Mouse (Mus musculus): Measurements from ENCODE around the gene Hdac4. TPM values are rescaled to one million over a fixed set of nuclear protein-coding genes. Genes with fewer than 3 reads are reported as not detected.

Gene Hdac4
- polyA plus RNA-seq, 1 experiment from 2014 or later = 34.7 TPM

DNA sequence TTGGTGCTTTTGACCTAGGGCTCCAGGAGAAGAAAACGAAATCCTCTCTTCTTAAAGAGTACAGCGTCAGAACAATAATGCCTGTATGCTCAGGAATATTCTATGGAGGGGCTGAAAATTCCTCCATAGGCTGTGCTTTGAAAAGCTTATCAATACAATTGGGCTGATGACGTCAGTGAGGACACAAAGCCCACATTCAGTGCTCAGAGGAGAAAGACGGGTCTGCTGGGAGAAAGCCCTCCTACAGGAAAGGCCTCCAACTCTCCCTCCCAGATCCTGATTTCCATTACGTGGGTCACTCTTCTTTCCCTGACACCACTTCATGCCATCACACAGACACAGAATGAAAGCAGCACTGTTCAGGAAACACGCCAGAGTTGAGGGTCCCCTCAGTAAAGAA, 159.7 kb downstream of the Hdac4 start:
- peaks cover 8% of the 10 kb centered on the region; the same call in 1 of the 2 replicates for H3K36me3 ChIP-seq
- H3K27me3 ChIP-seq = no peaks in the 10 kb centered on the region
- no peaks in the 10 kb centered on the region for H3K9me3 ChIP-seq
- no peak overlapping the region for H3K27ac ChIP-seq
- peaks cover 27% of the 10 kb centered on the region for H3K4me1 ChIP-seq
- H3K9ac ChIP-seq = no peak overlapping the region
- H3K4me3 ChIP-seq = no peak overlapping the region
- no peak overlapping the region for H3K4me2 ChIP-seq
- 46% methylated on average over 6 of the region's 6 CpGs for WGBS
- no peak for ATAC-seq (ENCODE audit: insufficient number of reproducible peaks, insufficient read depth, low FRiP score, low TSS enrichment, low read depth)

DNA sequence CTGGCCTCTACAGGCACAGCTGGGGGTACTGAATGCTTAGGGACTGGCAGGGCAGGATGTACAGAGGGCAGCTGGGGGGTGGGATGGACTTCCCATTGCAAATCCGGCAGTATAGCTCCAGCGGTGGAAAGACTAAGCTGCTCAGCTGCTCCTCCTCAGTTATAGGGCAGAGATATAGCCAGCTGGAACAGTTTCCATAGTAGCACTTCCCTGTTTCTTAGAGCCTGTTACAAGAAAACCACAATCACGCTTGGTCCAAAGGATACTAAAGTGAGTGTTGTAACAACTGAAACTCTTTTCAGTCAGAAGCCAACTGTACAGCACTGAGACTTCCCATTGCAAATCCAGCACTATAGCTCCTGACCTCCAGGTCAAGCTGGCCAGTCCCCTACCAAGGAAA, 161.3 kb downstream of the Hdac4 start:
- Histone ChIP-seq H3K9ac (no peak overlapping the region), H3K4me3 (no peak overlapping the region), H3K27ac (no peak overlapping the region), H3K4me2 (no peak overlapping the region), H3K4me1 (peaks cover 19% of the 10 kb centered on the region), H3K9me3 (no peaks in the 10 kb centered on the region), H3K36me3 (peaks cover 18% of the 10 kb centered on the region), H3K27me3 (no peaks in the 10 kb centered on the region)
- no peak for ATAC-seq (ENCODE audit: insufficient number of reproducible peaks, insufficient read depth, low FRiP score, low TSS enrichment, low read depth)
- 84% methylated on average over 3 of the region's 3 CpGs for WGBS

DNA sequence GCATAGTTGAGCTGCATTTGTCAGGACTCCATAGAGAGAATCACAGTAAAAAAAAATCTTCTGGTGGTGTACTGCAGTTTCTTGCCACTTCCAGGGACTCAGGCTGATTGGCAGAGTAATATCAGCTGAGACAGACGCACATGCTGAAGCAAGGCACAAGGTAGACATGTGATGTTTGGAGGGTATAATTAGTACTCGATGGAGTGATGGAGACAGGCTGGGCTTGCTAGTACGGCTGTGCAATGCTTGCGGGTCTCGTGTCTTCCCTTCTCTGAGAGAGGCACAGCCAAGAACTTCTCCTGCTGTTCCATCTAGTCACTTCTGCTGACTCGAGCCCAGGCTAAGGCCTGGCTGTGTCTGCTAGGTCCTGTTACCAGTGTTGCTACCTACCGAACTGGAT, 162.0 kb downstream of the Hdac4 start:
- no peak for ATAC-seq (ENCODE audit: insufficient number of reproducible peaks, insufficient read depth, low FRiP score, low TSS enrichment, low read depth)
- H3K9me3 ChIP-seq = no peaks in the 10 kb centered on the region
- no peaks in the 10 kb centered on the region for H3K27me3 ChIP-seq
- H3K4me1 ChIP-seq = 0 out of 2 replicates have a peak, but pooled peaks cover 12% of the 10 kb centered on the region
- H3K9ac ChIP-seq = no peak overlapping the region
- no peak overlapping the region for H3K4me3 ChIP-seq
- no peak overlapping the region for H3K27ac ChIP-seq
- 82% methylated on average over 7 of the region's 7 CpGs for WGBS
- H3K4me2 ChIP-seq = no peak overlapping the region
- H3K36me3 ChIP-seq = peaks cover 24% of the 10 kb centered on the region

DNA sequence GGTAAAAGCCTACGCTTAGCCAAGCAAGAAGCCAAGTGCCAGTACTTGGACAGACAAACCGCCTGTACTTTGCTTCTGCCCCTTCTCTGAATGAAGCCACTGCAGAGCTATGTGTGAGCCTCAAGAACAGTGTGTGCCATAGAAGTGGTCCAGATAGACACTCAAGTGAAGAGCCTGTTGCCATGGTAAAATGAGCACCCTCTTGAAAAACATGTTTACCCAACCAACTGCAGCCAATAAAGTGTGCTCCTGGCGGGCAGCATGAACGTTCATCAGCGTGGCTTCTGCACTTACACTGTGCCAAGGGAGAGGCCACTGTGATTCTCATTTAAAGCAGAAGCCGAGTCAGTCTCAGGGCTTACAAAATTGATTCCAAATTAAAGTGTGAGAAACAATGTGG, 165.0 kb downstream of the Hdac4 start:
- 92% methylated on average over 6 of the region's 6 CpGs for WGBS

DNA sequence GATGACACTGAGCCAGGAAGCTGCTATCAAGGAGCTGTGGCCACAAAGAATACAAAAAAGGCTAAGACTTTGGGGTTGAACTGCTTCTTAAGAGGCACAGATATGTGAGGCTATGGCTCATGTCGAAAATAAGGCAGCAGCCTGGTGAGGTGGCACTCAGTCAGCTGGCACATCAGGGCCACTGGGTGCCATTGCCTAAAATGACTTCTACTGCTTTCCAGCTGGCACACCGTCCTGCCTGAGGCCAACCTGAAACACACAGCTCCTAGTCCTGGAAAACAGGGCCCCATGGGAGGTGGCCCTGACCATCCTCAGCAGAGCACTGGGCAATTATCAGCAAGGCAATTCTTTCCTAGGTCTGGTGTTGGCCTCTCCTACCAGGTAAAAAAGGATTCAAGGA, 167.3 kb downstream of the Hdac4 start:
- peaks cover 41% of the 10 kb centered on the region for H3K36me3 ChIP-seq
- H3K4me3 ChIP-seq = no peak overlapping the region
- H3K9ac ChIP-seq = no peak overlapping the region
- peaks cover 3% of the 10 kb centered on the region; the same call in 1 of the 2 replicates for H3K9me3 ChIP-seq
- WGBS = 86% methylated on average over 2 of the region's 2 CpGs
- H3K27ac ChIP-seq = no peak overlapping the region
- ATAC-seq (ENCODE audit: insufficient number of reproducible peaks, insufficient read depth, low FRiP score, low TSS enrichment, low read depth) = no peak
- no peak overlapping the region for H3K4me2 ChIP-seq
- no peaks in the 10 kb centered on the region for H3K4me1 ChIP-seq
- H3K27me3 ChIP-seq = no peaks in the 10 kb centered on the region

More for the DNA sequence above, 165.0 kb downstream of the Hdac4 start:
- no peak overlapping the region for H3K4me3 ChIP-seq
- no peaks in the 10 kb centered on the region for H3K27me3 ChIP-seq
- no peaks in the 10 kb centered on the region for H3K4me1 ChIP-seq
- no peak for ATAC-seq (ENCODE audit: insufficient number of reproducible peaks, insufficient read depth, low FRiP score, low TSS enrichment, low read depth)
- H3K36me3 ChIP-seq = peaks cover 49% of the 10 kb centered on the region
- H3K27ac ChIP-seq = no peak overlapping the region
- H3K9ac ChIP-seq = no peak overlapping the region
- peaks cover 3% of the 10 kb centered on the region; the same call in 1 of the 2 replicates for H3K9me3 ChIP-seq
- no peak overlapping the region for H3K4me2 ChIP-seq

DNA sequence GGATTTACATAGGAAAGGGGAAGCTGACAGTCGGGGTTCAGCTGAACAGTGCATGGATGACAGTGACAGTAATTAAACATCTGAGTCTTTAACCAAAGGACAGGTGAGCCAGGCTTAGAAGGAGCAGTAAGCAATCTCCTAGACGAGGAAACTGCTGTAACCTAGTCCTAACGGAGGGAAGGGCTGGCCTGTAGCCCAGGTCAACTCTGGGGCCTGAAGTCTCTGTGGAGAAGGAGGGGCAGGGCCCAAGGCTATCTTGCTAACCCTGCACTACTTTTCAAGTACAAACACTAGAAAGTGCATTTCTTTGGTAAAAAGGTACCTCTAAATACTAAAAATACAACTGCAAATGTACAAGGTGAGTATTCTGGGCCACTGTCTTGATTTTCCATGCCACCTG, 169.1 kb downstream of the Hdac4 start:
- Histone ChIP-seq H3K4me2 (no peak overlapping the region), H3K4me1 (no peaks in the 10 kb centered on the region), H3K27me3 (no peaks in the 10 kb centered on the region), H3K4me3 (no peak overlapping the region), H3K9me3 (peaks cover 3% of the 10 kb centered on the region; the same call in 1 of the 2 replicates), H3K9ac (no peak overlapping the region), H3K27ac (no peak overlapping the region), H3K36me3 (peaks cover 41% of the 10 kb centered on the region)
- 84% methylated on average over 3 of the region's 3 CpGs for WGBS
- no peak for ATAC-seq (ENCODE audit: insufficient number of reproducible peaks, insufficient read depth, low FRiP score, low TSS enrichment, low read depth)

DNA sequence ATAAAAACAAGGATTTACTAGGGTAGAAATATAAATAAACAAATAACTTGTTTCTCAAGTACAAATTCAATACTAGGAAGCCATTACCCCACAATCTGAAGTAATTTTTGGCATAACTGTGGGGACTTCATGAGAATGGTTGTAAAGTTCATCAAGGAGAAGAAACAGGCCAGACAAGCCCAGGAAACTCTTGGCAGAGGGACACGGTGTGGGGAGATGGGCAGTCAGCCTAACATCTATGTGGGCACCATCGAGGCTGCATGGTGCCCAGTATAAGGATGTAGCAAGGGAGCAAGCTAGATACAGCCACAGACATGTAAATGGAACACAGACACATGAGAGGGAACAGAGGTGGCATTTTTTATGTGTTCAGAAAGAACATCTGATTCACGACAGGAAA, 171.6 kb downstream of the Hdac4 start:
- no peaks in the 10 kb centered on the region for H3K27me3 ChIP-seq
- no peak for ATAC-seq (ENCODE audit: insufficient number of reproducible peaks, insufficient read depth, low FRiP score, low TSS enrichment, low read depth)
- H3K36me3 ChIP-seq = peaks cover 28% of the 10 kb centered on the region
- no peak overlapping the region for H3K4me3 ChIP-seq
- no peak overlapping the region for H3K9ac ChIP-seq
- no peak overlapping the region for H3K27ac ChIP-seq
- no peak overlapping the region for H3K4me2 ChIP-seq
- peaks cover 3% of the 10 kb centered on the region; the same call in 1 of the 2 replicates for H3K9me3 ChIP-seq
- no peaks in the 10 kb centered on the region for H3K4me1 ChIP-seq
- 91% methylated on average over 3 of the region's 3 CpGs for WGBS

DNA sequence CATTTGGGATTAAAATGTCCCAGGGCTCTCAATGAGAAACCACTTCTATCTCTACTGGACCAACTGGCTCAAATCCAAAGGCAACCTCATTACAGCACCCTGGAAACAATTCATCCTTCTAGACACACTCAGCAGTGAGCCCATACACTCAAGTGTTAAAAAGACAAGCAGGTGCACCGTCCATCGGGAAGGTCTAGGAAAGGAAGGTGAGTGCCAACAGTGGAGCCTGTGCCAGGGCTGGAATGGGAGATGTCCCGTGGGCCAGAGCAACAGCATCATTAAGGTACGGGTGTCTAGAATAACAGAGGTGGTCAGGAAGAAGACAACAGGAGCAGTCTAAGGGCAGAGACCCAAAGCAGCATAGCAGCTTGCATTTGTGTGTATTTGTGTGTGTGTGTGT, 173.5 kb downstream of the Hdac4 start:
- Histone ChIP-seq H3K27ac (no peak overlapping the region), H3K4me3 (no peak overlapping the region), H3K36me3 (peaks cover 11% of the 10 kb centered on the region), H3K9me3 (peaks cover 3% of the 10 kb centered on the region; the same call in 1 of the 2 replicates), H3K4me2 (no peak overlapping the region), H3K27me3 (no peaks in the 10 kb centered on the region), H3K9ac (no peak overlapping the region), H3K4me1 (no peaks in the 10 kb centered on the region)
- ATAC-seq (ENCODE audit: insufficient number of reproducible peaks, insufficient read depth, low FRiP score, low TSS enrichment, low read depth) = no peak
- 88% methylated on average over 4 of the region's 4 CpGs for WGBS

DNA sequence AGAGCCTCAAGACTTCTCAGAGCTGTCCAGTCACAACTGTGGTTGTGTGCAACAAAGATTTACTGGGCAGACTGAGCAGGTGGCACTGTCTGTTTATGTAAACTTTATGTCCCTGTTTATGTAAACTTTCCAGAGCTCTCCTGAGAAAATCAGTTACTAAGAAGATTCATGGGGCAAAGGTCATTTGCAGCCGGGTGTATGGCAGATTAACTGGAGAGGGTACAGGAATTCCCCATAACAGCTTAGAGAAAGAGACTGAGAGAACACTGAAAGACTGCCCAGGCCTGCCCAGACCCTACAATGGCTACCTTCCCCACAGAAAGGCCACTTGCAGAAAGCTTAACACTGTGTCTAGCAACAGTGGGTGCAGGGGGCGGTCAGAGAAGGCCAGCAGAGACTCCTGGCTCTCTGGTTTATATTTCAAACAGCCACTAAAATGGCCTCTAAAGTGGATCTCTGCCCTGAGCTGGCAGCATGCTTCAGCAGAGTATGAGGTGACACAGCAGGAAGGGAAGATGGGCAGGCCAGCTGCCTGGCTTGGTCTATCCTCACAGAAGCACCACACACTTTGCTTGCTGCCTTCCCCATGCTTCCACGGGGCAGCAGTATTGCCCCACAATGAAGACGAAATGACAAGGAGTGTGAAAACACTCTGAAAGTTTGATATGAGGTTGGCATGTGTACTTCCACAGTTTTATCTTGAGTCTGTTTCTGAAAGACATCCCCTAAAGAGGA, 179.4 kb downstream of the Hdac4 start:
- no peak overlapping the region for H3K4me3 ChIP-seq
- WGBS = 75% methylated on average over 4 of the region's 4 CpGs
- H3K9me3 ChIP-seq = no peaks in the 10 kb centered on the region
- no peak overlapping the region for H3K9ac ChIP-seq
- peaks cover 19% of the 10 kb centered on the region for H3K36me3 ChIP-seq
- no peak overlapping the region for H3K27ac ChIP-seq
- H3K27me3 ChIP-seq = no peaks in the 10 kb centered on the region
- no peak for ATAC-seq (ENCODE audit: insufficient number of reproducible peaks, insufficient read depth, low FRiP score, low TSS enrichment, low read depth)
- H3K4me2 ChIP-seq = no peak overlapping the region
- H3K4me1 ChIP-seq = peaks cover 4% of the 10 kb centered on the region; the same call in 1 of the 2 replicates

DNA sequence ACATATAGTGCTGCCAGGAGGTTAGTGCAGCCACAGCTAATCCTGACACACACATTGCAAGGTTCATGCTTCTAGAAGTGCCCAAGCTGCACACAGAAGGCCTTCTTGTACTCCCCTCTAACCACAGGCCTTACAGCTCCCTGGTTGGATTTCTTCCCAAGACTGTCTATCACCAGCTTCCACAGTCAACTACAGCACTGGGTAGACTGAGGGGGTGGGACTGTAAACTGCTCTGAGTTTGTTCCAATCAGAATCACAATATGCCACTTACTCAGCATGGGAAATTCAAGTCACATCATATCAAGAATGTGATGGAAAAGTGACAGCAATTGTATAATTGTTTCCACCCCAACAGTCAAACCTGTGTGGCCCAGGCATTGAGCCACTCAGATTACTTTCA, 180.2 kb downstream of the Hdac4 start:
- ATAC-seq (ENCODE audit: insufficient number of reproducible peaks, insufficient read depth, low FRiP score, low TSS enrichment, low read depth) = no peak

DNA sequence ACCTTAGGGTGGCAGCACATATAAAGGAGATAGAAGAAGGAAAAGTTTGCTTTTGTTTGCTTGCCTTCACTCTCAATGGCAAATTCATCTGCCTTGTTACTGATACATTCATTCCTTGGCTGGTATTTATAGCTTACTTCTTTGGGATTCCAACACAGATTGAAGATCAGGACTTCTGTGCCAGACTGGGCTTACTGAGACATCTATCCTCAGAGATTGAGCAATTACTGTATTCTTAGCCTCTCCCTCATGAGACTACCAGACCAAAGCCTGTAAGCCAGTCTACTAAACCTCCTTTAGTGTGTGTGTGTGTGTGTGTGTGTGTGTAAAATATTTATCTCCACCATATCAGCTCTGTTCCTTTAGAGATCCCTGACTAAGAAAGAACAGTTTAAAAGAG, 181.0 kb downstream of the Hdac4 start:
- H3K27ac ChIP-seq = no peak overlapping the region
- no peak overlapping the region for H3K4me2 ChIP-seq
- H3K27me3 ChIP-seq = no peaks in the 10 kb centered on the region

More for the DNA sequence above, 180.2 kb downstream of the Hdac4 start:
- no peak overlapping the region for H3K4me3 ChIP-seq
- no peaks in the 10 kb centered on the region for H3K27me3 ChIP-seq
- H3K36me3 ChIP-seq = peaks cover 23% of the 10 kb centered on the region
- H3K27ac ChIP-seq = no peak overlapping the region
- no peaks in the 10 kb centered on the region for H3K9me3 ChIP-seq
- no peak overlapping the region for H3K9ac ChIP-seq
- H3K4me2 ChIP-seq = no peak overlapping the region
- peaks cover 4% of the 10 kb centered on the region; the same call in 1 of the 2 replicates for H3K4me1 ChIP-seq

DNA sequence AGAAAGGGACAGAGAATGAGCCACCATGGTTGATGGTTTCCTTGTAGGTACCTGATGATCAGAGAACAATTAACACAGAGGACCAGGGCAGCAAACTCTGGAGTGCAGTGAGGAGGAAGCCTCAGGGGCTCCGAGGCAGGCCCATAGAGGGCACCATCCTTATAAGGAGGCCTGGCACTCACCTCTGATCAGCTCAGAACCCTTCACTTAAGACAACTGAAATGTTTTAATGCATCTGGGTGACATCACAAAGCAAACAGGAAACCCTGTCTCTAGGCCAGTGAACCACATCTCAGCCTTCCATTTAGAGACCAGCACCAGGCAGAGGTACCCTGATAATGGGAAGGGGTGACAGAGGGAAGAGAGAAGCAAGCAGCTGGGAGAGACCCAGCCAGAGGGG, 188.8 kb downstream of the Hdac4 start:
- Histone ChIP-seq H3K4me3 (no peak overlapping the region), H3K27ac (no peak overlapping the region), H3K9ac (no peak overlapping the region), H3K4me2 (no peak overlapping the region), H3K27me3 (no peaks in the 10 kb centered on the region), H3K9me3 (no peaks in the 10 kb centered on the region), H3K36me3 (peaks cover 14% of the 10 kb centered on the region; the same call in 1 of the 2 replicates), H3K4me1 (peaks cover 5% of the 10 kb centered on the region; the same call in 1 of the 2 replicates)
- ATAC-seq (ENCODE audit: insufficient number of reproducible peaks, insufficient read depth, low FRiP score, low TSS enrichment, low read depth) = no peak
- WGBS = 42% methylated on average over 1 of the region's 1 CpGs

More for the DNA sequence above, 181.0 kb downstream of the Hdac4 start:
- no peaks in the 10 kb centered on the region for H3K9me3 ChIP-seq
- H3K36me3 ChIP-seq = peaks cover 23% of the 10 kb centered on the region
- peaks cover 4% of the 10 kb centered on the region; the same call in 1 of the 2 replicates for H3K4me1 ChIP-seq
- ATAC-seq (ENCODE audit: insufficient number of reproducible peaks, insufficient read depth, low FRiP score, low TSS enrichment, low read depth) = no peak
- no peak overlapping the region for H3K4me3 ChIP-seq
- H3K9ac ChIP-seq = no peak overlapping the region

Data from embryonic facial prominence, embryonic 13.5 days (tissue).